Mouse (Mus musculus): ENCODE results near the gene Spata17.

Spata17 gene

DNA sequence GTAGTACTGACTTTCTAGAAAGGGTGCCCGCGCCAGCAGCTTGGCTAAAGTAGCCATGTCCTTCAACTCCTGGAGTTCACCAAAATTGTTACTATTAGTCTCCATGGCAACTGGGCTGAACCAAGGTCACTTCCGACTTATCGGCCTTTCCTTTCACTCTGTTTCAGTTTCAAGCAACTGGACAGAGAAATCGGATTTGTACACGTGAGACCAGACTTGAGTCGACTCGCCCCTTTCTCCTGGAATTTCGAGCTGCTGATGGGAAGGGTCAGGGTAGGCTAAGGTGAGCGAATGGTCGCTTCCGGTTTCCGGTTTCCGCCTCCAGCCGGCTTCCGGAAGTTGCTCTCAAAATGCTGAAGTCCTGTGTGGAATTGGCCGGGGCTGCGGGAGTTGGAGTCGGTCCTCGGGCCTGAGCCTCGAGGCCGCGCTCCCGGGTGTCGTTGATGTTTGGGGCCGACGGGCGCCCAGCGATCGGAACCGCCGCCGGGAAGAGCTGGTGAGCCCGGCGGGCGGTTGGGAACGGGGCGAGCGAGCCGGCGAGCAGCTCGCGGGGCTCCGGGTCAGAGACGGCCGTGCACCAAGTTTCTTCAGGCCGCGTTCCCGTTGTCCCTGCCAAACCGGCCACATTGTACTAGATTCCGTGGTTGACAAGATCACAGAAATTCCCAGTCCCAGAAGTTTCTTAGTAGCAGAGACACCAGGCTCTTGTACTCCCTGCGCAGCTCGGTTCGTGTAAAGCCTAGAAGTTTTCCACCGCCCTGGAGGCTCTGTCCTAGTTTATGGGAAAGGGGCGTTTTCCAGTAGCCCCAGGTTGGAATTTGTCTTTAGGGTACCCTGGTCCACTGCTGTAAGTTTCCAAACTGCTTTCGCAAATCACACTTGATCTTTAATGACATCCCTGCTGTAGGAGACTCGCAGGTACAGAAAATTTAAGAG, at the start of gene Spata17, which contains the start of gene Gpatch2:
TSS of gene Spata17 (minus strand) at position 285 of the 936 bp plus-strand sequence.
TSS of gene Gpatch2 (plus strand) at position 328 of the 936 bp plus-strand sequence.
- under 1% methylated on average over 58 of the region's 58 CpGs for WGBS

DNA sequence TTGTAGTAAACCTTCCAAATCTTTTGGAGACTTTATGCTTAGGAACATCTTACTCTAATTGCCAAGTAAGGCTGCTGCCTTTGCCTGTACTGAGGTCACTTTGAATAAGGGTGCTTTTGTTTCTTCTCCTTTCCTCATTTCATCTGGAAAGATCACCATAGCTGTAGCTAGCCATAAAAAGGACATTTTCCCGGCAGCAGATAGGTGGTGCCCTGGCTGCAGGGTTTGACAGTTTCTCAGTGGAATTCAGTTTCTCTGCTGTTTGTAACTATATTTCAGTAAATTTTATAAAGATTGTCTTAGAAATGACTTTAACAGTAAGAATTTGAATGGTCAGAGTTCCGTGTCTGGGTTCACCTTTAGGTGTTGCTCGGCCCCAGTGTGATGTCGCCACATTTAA, 43.5 kb upstream of the Spata17 start:
- WGBS = 88% methylated on average over 4 of the region's 4 CpGs

DNA sequence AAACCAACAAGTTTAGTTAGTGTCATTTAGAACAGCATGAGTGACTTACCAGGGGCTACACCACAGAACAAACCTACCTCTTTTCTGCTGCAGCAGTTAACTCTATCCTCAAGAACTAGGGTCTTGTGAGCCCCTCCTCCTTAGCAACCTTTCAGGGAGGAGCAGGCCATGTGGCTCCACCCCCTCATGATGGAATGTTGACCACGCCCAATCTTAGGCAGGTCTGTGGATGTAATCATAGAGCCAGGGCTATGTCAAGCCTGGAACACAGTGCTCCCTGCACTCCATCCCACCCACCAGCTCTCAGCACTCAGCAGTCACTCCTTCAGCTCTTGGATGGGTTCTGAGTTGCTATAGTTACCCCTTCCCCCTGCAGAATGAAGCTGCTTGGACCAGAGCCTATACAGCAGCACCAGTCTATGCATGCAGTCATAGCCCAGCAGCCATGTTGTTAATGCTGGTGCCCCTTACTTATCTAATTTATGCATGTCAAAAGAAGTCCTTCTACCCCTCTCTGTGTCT, 35.5 kb upstream of the Spata17 start:
- WGBS = 68% methylated on average over 1 of the region's 1 CpGs

DNA sequence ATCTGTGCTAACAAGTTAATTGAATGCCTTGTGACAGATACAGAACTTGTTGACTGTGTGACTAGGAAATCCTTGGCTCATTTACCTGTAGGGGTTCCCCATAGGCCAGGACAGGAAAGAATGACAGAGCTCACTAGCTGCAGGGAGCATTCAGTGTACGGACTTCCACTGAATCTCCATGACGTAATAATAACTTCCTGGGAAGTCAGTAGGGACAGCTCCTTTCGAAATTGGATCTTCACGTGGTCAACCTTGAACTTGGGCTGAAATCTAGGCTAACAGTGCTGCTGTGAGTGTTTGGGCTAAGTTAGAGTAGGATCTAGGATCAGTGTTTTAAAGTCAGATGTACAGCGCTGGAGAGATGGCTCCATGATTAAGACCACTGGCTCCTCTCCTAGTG, 29.5 kb upstream of the Spata17 start:
- 79% methylated on average over 5 of the region's 5 CpGs for WGBS

DNA sequence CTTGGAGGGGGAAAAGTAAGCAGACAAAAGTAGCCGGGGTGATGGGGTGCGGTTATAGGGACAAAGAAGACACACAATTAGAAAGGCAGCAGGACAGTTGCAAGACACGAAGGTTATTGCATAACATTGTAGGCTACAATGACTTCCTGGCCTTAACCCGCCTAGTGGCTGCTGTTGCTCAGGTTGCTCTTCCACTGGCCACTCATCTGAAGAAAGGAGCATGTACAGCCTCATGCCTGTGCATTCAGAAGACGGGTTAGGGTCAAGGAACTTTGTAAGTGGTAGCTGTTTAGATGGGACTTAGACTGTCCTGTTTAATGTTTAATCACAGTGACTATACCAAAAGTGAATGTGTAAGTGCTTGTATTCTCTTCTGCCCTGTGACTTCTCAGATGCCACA, 26.1 kb upstream of the Spata17 start:
- WGBS = 93% methylated on average over 5 of the region's 5 CpGs

DNA sequence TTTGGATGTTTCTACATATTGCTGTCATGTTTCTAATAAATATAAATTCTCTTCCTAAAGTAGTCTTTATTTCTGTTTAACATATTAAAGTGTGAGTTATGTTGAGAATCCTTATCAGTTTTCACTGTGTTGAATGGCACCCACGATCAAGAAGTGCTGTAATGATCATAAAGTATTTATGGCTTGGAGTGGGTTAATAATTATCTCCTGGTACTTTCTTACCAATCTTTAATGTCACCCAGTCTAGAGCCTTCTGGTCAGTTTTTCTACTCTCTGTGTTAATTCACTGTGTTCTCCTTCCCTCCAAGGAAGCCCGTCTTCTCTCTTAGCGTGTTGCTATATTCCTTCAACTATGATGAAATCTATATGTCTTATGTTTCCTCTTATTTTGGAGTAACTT, 25.0 kb upstream of the Spata17 start:
- 99% methylated on average over 3 of the region's 3 CpGs for WGBS

DNA sequence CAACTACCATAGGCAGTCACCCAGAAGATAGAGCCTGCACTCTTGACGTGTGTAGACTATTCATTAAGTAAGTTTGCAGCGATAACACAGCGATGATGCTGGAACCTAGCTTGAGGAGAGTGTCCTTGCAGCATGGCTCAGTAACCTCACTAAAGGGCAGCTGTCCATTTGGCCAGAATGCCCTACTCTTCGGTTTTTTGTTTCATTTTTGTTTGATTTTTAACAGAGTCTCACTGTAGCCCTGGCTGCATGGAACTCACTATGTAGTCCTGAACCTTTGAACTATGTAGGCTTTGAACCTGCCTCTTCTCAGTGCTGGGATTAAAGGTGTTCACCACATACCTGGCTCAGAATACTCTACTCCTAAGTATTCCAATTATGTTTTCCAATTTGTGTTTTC, 22.8 kb upstream of the Spata17 start:
- WGBS = 91% methylated on average over 4 of the region's 4 CpGs

DNA sequence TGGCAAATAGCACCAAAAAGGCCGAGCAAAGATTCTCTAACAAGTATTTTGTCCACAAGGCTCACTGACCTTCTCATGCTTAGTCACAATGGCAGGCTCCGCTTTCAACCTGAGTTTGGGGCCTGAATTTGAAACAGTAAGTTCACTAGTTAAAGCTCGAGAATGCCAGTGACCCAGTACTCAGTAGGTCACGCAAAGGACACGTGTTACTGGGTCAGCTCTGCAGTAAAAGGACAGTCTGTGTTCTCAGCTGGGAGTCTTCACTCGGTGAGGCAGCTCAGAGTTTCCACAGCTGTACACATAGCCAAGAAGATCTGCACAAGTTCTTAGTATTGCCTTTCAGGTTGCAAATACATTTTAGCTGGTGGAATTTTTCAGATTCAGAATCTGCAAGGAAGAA, 21.0 kb upstream of the Spata17 start:
- WGBS = 71% methylated on average over 6 of the region's 6 CpGs

DNA sequence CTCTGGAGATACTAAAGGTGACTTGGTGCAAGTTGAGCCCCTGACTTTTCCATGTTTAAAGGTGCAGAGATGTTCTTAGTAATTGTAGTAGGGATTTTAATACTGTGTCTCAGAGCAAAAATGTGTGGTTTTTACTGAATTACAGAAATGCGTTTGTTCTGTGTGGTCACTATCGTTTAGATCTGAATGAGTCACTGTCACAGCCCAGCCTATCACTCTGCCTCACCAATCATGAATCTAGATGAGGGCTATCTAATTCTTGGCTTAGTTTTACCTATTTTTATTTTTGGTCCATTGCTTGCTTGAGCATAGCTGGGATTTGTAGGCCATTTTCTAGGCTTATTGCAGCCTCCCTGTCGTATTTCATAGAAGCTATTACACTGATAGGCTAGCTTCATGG, 19.9 kb upstream of the Spata17 start:
- WGBS = 86% methylated on average over 3 of the region's 3 CpGs

DNA sequence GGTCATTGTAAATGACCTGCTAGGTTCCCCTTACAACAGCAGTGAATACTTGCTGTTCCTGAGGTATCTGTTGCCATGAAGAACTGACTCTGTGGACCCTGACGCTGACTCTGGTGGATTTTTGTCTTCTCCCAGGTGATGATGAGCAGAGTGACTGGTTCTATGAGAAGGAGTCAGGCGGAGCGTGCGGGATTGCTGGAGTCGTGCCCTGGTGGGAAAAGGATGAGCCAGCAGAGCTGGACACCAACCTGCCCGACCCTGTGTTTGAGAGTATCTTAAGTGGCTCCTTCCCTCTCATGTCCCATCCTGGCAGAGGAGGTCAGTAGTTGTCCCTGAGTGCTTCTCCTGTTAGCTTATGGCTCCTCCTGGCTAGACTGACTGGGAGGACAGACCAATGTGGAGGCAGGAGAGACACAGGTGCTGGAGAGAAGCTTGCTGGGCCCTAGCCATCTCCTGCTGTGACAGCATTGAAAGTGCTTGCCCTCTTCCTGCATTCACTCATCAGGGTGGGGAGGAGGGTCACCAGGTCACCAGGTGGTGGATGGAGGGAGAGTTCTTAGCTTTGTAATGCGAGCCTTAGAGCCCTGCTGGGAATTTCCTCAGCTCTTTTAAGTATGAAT, 17.8 kb upstream of the Spata17 start:
- 88% methylated on average over 7 of the region's 7 CpGs for WGBS

DNA sequence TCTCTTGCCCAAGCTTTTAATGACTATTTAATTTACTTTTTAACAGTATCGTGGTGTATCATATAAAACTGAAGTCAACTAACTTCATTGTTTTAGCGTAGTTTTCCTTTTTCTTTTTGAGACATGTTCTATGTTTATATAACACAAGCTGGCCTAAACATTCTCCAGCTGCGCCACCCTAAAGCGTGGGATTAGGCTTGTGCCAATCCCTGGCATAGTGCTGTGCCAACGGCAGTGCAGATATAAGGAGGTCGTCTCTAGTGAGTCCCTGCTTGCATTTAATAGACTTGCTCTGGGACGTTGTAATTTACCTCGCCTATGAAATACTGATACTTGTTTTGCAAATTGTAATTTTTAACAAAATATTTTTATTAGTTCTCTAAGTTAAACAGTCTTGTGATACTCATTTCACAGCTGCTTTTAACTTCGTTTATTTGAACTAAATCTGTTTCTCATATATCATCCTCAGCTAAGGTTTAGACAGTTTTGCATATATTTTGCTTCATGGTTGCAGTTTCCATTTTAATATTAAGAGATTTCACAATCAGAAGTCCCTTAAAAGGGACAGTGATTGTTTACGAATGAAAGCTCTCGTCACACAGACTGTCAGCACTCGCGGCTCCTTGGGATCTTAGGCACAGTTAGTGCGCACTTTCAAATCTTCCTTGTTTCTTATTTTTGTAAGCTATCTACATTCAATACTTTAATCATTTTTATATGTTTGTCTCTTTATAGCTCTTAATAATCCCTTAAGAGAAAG, 17.1 kb upstream of the Spata17 start:
- 84% methylated on average over 14 of the region's 14 CpGs for WGBS

DNA sequence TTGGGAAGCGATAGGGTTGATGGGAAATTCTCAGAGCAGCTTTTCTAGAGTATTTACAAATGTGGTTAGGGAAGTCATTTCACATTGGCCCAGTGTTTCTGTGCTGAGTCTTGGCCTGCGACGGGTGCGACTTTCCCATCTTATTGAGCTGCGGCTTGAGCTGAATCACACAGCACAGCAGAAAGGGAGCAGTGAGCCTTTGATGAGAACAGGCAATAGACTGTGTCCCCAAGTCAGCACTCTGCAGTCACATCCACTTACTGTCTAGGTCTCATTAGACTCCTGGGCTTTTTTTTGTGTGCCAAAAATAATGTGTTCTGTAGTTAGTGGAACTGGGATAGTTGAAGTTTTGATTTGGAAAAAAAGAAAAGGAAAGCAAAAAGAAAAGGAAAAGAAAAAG, 15.0 kb upstream of the Spata17 start:
- WGBS = 61% methylated on average over 5 of the region's 5 CpGs

DNA sequence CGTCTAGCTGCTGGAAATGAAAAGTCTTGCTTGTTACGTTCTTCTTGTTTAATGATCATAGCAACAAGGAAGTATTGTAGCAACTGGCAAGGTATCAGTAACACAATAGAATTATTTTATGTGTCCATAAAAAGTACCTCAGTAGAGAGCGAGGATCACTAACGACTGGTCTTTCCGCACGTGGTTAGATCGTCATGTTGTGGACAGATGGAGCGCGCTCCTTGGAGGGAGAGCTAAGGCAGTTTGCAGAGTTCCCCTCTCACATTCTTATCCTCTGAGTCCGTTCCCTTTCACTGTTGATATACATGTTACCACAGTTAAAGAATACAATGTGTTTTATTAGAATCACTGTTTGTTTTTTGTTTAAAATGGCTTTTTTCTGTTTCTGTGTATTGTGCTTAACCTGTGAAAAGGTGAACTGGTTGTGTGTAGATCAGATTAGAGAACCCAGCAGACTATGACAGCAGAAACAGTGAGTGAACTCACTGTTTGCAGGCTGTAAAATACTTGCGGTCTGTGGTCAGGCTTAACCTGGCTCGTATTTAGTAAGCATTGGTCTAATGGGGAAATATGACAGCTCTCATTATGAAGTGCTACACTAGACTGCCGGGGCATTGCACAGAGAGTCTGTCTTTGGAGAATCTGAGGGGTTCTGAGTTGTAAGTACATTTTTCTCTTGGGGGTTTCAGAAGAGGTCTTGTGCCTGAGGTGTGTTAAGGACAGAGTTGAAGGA, 13.3 kb upstream of the Spata17 start:
- 88% methylated on average over 13 of the region's 13 CpGs for whole genome bisulfite sequencing

DNA sequence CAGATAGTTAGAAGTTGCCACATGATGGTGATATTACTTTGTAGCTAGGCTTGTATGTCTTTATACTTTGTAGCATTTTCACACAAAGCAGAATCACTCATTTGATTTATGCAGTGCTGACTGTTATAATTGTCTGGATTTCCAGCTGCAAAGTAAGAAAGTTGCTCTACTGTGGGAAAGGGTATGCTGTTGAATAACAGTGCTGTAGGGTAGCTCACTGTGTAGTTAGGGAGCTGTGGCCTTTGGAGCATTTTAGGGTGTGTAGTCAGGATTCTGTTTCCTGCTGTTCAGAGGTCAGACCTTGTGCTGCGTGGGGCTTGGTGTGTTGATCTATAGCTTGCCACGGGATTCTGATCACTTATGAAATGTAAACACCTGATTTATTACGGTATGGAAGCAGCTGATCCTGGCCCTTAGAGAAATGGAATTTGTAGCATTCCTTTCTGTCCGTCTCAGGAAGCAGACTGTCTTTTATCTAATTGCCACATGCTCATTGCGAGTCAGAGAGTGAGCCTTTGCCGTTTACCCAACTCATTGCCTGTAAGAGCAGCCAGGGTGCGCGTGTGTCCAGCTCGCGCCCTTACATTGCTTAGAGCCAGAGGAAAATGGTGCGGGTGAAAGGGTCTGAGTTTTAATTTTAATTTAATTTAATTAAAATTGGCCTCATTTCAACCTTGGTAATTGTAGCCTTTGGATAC, 11.2 kb upstream of the Spata17 start:
- WGBS = 76% methylated on average over 11 of the region's 11 CpGs

DNA sequence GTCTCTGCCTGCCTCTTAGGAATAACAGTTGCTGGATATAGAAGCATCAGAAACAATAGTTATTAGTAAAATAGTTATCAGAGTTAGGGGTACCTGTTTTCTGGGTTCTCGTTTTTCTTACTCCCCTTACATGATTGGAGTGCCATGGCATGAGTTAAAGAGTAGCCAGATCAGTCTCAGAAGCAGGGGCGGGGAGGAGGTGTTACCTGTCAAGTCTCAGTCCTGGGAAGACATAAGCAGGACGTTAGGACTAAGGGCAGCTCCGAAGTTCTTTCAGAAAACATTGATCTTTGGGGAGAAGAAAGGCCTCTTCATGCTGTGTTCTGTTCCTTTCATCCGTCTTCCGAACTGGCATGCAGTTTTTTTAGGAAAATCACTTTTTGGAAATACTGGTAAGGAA, 5.5 kb upstream of the Spata17 start:
- whole genome bisulfite sequencing = 77% methylated on average over 6 of the region's 6 CpGs

DNA sequence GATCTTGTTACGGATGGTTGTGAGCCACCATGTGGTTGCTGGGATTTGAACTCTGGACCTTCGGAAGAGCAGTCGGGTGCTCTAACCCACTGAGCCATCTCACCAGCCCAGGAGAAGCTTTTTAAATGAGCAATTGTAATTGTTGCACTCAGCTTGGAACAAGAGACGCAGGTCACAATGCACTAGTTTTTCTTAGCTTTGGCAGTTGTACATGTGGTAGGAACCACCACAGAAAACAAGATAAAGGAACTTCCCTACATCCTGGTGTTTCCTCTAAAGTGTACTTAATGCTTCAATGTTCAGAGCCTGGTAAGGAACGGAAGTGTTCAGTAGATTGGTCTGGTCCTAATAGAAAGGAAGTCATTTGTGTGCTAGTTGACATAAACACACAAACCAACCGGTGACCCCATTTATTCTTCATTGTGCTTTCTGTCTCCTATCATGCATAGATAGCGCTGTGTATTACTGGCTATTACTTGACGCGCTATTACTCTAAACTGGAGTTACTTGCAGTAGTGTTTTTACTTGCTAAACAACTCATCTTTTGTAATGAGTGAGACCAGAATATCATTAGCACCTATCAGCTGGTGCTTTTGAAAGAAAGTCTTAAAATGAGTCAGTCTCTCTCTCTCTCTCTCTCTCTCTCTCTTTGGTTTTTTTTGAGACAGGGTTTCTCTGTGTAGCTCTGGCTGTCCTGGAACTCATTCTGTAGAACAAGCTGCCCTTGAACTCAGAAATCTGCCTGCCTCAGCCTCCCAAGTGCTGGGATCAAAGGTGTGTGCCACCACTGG, 1.6 kb upstream of the Spata17 start:
- 86% methylated on average over 9 of the region's 9 CpGs for WGBS

DNA sequence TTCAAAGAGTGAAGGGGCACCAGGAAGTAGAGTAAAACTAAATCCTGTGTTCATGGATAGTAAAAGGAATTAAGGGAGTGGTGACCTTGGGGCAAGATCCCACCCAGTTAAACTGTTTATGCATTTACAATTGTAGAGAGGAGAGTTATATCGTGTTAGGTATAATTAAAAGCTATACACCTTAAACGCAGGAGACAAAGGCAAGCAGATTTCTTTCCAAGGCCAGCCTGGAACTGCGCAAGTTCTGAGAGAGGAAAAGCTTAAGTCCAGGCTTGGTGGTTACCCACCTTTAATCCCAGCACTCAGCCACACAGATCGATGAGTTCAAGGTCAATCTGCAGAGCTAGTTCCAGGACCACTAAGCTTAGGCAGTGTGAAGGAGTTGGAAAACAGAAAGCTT, 4.5 kb downstream of the Spata17 start:
- WGBS = 91% methylated on average over 4 of the region's 4 CpGs

DNA sequence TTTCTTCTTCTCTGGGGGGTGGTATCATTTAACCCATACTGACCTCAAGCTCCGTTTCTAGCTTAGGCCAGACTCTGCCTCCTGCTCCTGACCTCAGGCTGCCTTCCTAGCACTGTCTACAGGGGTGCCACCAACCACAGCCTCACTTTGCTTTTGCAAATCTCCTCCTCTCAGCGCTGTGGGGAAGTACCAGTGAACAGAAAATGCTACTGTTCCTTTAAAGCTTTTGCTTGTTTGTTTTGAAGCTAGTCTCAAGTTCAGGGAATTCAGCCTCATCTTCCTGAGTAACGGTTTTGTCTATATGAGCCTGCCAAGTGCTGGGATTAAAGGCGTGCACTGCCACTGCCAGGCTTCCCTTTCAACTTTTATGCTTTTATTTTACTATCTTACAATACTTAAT, 5.8 kb downstream of the Spata17 start:
- 60% methylated on average over 4 of the region's 4 CpGs for WGBS

DNA sequence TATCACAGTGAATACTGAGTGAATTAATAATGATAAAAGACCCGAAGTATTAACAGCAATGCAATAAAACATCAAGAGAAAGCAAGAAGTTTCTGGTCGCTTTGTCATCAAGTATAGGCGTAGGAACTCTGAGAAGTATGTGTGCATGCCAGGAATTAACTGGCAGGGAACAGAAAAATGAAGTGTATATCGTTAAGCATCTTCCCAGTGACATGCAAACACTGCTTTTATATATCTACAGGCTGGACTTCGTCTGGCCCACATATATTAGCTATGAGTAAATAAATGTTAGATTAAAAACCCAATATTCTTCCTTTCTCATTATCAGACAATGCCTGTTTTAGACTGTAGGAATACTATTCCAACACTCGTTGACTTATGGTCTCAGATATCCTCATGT, 9.8 kb downstream of the Spata17 start:
- 80% methylated on average over 6 of the region's 6 CpGs for WGBS

DNA sequence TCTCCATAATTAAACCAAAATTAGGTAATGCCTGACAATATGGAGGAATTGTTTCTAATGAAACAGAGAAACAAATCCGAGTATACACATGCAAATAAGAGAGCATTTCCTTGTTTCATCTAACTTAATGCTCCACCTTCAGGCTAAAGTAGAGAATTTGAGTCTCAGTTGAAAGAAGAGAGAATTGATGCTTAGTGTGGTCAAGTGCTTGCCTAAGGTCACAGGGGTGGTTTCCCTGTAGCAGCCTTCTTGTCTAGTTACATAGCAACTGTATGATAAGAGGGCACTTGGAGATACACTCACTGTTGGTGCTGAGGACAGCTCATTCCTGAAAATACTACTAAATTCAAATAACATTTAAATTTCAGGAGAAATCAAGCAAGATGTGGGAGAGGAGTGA, 36.7 kb downstream of the Spata17 start:
- 79% methylated on average over 1 of the region's 1 CpGs for WGBS

Data from cerebral cortex, adult 2 months (tissue).